1 mouse cellular context compared by ENCODE assay signal in genomic region chr6:11948100-11948499, GRCm38 (mm10).
TF ChIP-seq lines count a peak whose summit lies in the region.

No protein-coding gene starts in this region.

TF ChIP-seq in MEL, 35 proteins besides CTCF, POLR2A, EP300 and RAD21 (continued from another document):
- TF ChIP-seq CHD1 (IDR thresholded peaks at IDR 0.05; ENCODE audit: low read depth, low read length) (no peak), GABPA (IDR thresholded peaks at IDR 0.05; ENCODE audit: low read depth, low read length) (peak; percentile 94), MAFK (IDR thresholded peaks at IDR 0.05; ENCODE audit: borderline replicate concordance, low read depth, low read length) (peak; percentile 72; the same call in 1 of the 2 replicates), E2F4 (IDR thresholded peaks at IDR 0.05; ENCODE audit: borderline replicate concordance, low read depth, low read length) (no peak), GATA1 (IDR thresholded peaks at IDR 0.05; ENCODE audit: low read depth, low read length) (peak; percentile 80), TCF12 (IDR thresholded peaks at IDR 0.05; ENCODE audit: low read depth, low read length) (peak; percentile 26; the same call in 1 of the 2 replicates), ETS1 (IDR thresholded peaks at IDR 0.05; ENCODE audit: low read depth, low read length) (peak; percentile 68; the same call in 1 of the 2 replicates), MXI1 (IDR thresholded peaks at IDR 0.05; ENCODE audit: low read depth, low read length) (peak; percentile 70), NELFE (IDR thresholded peaks at IDR 0.05; ENCODE audit: low read depth, low read length) (no peak), MYC (IDR thresholded peaks at IDR 0.05; ENCODE audit: low read depth, low read length) (peak; percentile 86), HCFC1 (IDR thresholded peaks at IDR 0.05; ENCODE audit: low read depth, low read length) (0 out of 2 replicates have a peak, but pooled peaks have one; percentile 32), SMC3 (IDR thresholded peaks at IDR 0.05; ENCODE audit: low read depth, low read length) (no peak)
